Mouse (Mus musculus) thymus, adult 2 months (tissue): Measurements from ENCODE around the gene Terf2.

Experiments
- CTCF ChIP-seq: fragments of 200-500 bp; IDR thresholded peaks from 2 replicates; pipeline ENCODE4 v1.5.1; 2012; ENCODE audit warnings: mild to moderate bottlenecking, control low read depth, low read length, moderate library complexity, borderline replicate concordance; ENCODE audit not compliant: control insufficient read depth, poor library complexity, insufficient read depth; ENCODE audit errors: extremely low read depth
- POLR2A ChIP-seq: fragments of 200-500 bp; IDR thresholded peaks from 2 replicates; pipeline ENCODE4 v1.6.1; 2012; ENCODE audit warnings: mild to moderate bottlenecking, low read length, control low read depth, moderate library complexity; ENCODE audit not compliant: control insufficient read depth, poor library complexity, insufficient read depth; ENCODE audit errors: extremely low read depth

GRCm38 (mm10) chr8:107048061-107048941 lies 48.0 kb downstream of the Terf2 start, which contains the start of gene Pdf:
- TF ChIP-seq CTCF (0 out of 2 replicates have a peak, but pooled peaks have one; percentile 29), POLR2A (peak; percentile 73; the same call in 1 of the 2 replicates)
